In the genomic region with DNA sequence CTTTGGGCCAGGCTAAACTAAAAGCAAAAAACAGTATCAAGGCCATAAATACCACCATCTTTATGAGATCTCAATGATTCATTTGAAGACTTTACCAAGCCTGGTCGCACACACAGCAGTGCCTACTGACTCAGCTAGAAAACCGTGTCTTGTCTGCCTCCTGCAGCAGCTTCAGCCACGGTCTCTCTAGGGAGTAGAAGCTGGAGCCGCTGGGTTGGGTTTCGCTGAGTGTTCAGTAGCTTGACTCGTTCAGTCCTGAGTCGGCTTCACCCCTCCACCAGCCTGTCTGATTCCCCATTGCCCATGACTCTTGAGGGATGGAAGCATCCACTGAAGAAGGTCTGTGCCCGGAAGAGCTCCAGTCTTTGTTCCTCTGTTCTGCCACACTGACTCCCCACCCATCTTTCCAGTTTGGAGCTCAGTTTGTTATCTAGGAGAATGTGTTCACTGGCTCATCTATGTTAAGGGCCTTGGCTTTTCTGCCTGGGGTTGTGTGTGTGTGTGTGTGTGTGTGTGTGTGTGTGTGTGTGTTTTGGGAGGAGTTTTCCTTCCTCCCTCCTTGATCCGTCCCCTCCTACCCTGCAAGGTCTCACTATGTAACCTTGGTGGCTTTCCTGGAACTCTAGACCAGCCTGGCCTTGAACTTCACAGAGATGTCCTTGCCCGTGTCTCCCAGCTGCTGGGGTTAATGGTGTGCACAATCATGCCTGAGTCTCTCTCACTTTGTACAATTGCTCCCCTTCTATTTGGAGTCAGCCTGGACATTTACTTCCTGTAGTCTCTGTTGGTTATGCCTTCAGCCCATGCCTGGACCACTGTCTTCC, we compare ENCODE assay signal across 12 mouse cellular contexts. TPM values are rescaled to one million over a fixed set of nuclear protein-coding genes. Genes with fewer than 3 reads are reported as not detected.
DNase-seq lines count a peak whose midpoint lies in the region; ATAC-seq lines count a peak whose summit lies in the region.
"Had no signal": no experiment of that assay in that cellular context is flagged by ENCODE, and none has a peak within 500 bp of the region (broad histone marks: within the 10 kb centered on the region; RNA-seq: fewer than 3 reads in every experiment).

No protein-coding gene starts in this region.

- H3K36me3 ChIP-seq in neural tube, embryonic 11.5 days (ENCODE audit: control insufficient read depth, insufficient read depth, low read length): no peaks in the 10 kb centered on the region
- no peaks in the 10 kb centered on the region for H3K36me3 ChIP-seq in embryonic facial prominence, embryonic 14.5 days (ENCODE audit: control insufficient read depth, insufficient read depth, low read length)

- DNase-seq in heart, adult 11 months: peak; percentile 89
- DNase-seq in heart, postnatal 4 days: no peak
- no peak for DNase-seq in neural tube, embryonic 11.5 days (ENCODE audit: low spot score)
- no peak for DNase-seq in neural tube, embryonic 10.5 days (ENCODE audit: extremely low spot score, low spot score)
- DNase-seq in embryonic facial prominence, embryonic 14.5 days (ENCODE audit: low spot score): peak; percentile 57
- no peak for DNase-seq in embryo, embryonic 10 days (ENCODE audit: low spot score)
- no peak for DNase-seq in right cerebral cortex, postnatal 14 days
- DNase-seq: cerebellum, adult 9-11 months; gastrocnemius, postnatal 36 days; kidney, adult 2 months had no signal

- 69% methylated on average over 10 of the region's 10 CpGs for WGBS in neural tube, embryonic 11.5 days
- WGBS in embryonic facial prominence, embryonic 14.5 days: 52% methylated on average over 10 of the region's 10 CpGs

- ATAC-seq in neural tube, embryonic 11.5 days (ENCODE audit: insufficient read depth, low FRiP score, low TSS enrichment): peak; percentile 21; the same call in 1 of the 2 replicates
- peak; percentile 38; the same call in 1 of the 2 replicates for ATAC-seq in embryonic facial prominence, embryonic 14.5 days (ENCODE audit: low read depth)
- peak; percentile 33; the same call in 1 of the 2 replicates for ATAC-seq in neutrophil, adult 5-6 weeks (ENCODE audit: extremely low read depth, insufficient number of reproducible peaks, low FRiP score, poor library complexity, severe bottlenecking)

- H3K9ac ChIP-seq in neural tube, embryonic 11.5 days (ENCODE audit: low read length): no peak overlapping the region
- H3K9ac ChIP-seq in embryonic facial prominence, embryonic 14.5 days (ENCODE audit: low read depth, low read length): peak overlapping the region; percentile 25; the same call in 1 of the 2 replicates

- H3K4me1 ChIP-seq in neural tube, embryonic 11.5 days (ENCODE audit: control insufficient read depth, insufficient read depth, low read length): peaks cover 4% of the 10 kb centered on the region; the same call in 1 of the 2 replicates
- peaks cover 33% of the 10 kb centered on the region for H3K4me1 ChIP-seq in embryonic facial prominence, embryonic 14.5 days (ENCODE audit: control insufficient read depth, insufficient read depth, low read length)

- H3K27ac ChIP-seq in neural tube, embryonic 11.5 days (ENCODE audit: low read depth, low read length): no peak overlapping the region
- 0 out of 2 replicates have a peak overlapping the region, but pooled peaks have one; percentile 4 for H3K27ac ChIP-seq in embryonic facial prominence, embryonic 14.5 days (replicated peaks; ENCODE audit: low read depth, low read length)
- H3K27ac ChIP-seq: limb, embryonic 10.5 days had no signal

- no peak overlapping the region for H3K4me2 ChIP-seq in neural tube, embryonic 11.5 days (ENCODE audit: low read depth)
- no peak overlapping the region for H3K4me2 ChIP-seq in embryonic facial prominence, embryonic 14.5 days (ENCODE audit: low read depth, low read length)

- no peaks in the 10 kb centered on the region for H3K27me3 ChIP-seq in neural tube, embryonic 11.5 days (ENCODE audit: control insufficient read depth, insufficient read depth, low read length)
- H3K27me3 ChIP-seq in embryonic facial prominence, embryonic 14.5 days (replicated peaks; ENCODE audit: control insufficient read depth, insufficient read depth, low read length): no peaks in the 10 kb centered on the region

- H3K9me3 ChIP-seq in neural tube, embryonic 11.5 days (ENCODE audit: control insufficient read depth, low read length): no peaks in the 10 kb centered on the region
- H3K9me3 ChIP-seq in embryonic facial prominence, embryonic 14.5 days (ENCODE audit: control insufficient read depth, low read length): no peaks in the 10 kb centered on the region
- H3K9me3 ChIP-seq: limb, embryonic 10.5 days had no signal

- H3K4me3 ChIP-seq in neural tube, embryonic 11.5 days (ENCODE audit: low read depth, low read length): no peak overlapping the region
- H3K4me3 ChIP-seq in embryonic facial prominence, embryonic 14.5 days (ENCODE audit: low read depth, low read length): no peak overlapping the region
- H3K4me3 ChIP-seq: limb, embryonic 10.5 days had no signal

RNA-seq across cellular contexts. Expression of a gene that starts 13.1 kb away (rescaled TPM):
- total RNA-seq in heart, postnatal 4 days (2021): 10 to 100 TPM; 64.3 to 67.8 TPM
- polyA plus RNA-seq in neural tube, embryonic 11.5 days (2014; fragmentation: Nextera tagmentation; extraction: Ambion mirVana): 96.1 and 98.2 TPM in 2 replicates
- 73.0 and 74.2 TPM in 2 replicates for polyA plus RNA-seq in embryonic facial prominence, embryonic 14.5 days (2014; fragmentation: Nextera tagmentation; extraction: Ambion mirVana)
- total RNA-seq in neutrophil, adult 5-6 weeks (2017): 54.6 and 61.9 TPM in 2 replicates

Comparison
In these comparisons a context has a peak if more than half of its experiments do, and no peak if none do; other contexts are left out.
1. DNase-seq: peak in heart, adult 11 months (single experiment) and embryonic facial prominence, embryonic 14.5 days (single experiment); none in heart, postnatal 4 days (single experiment), neural tube, embryonic 11.5 days (single experiment), neural tube, embryonic 10.5 days (single experiment), embryo, embryonic 10 days (single experiment) and right cerebral cortex, postnatal 14 days (single experiment).
2. Peak in every context shown above with its lines, with median percentiles within 50 percentile points of each other: ATAC-seq.